Mouse (Mus musculus): ENCODE data around the gene Ppil2.

Gene Ppil2

GRCm38 (mm10) chr16:17110771-17111743 is at the start of gene Ppil2:
Ppil2 (minus strand) TSS chr16:17111257.
- peak; percentile 34 to 59 for DNase-seq (ENCODE audit: low spot score in 2 of 2)

GRCm38 (mm10) chr16:17154346-17154745 is 43.3 kb upstream of the Ppil2 start:
- DNase-seq (ENCODE audit: low spot score in 2 of 2), result no peak

DNA sequence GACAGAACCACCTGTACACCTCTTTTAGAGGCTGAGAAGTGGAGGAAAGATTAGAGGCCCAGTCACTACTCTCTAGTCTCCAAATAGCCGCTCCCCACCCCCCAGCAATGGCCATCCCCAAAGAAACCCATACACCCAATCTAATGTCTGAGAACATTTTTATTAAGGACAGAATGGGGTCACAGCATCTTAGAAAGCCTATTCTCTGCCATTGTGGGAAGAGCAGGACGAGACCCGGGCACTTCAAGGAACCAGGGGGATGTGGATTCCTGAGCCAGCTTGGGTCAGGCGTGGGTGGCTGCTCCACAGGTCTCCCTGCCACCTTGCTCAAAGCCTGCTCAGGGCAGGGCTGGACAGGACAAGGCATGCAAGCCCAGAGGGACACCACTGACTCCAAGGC is 40.8 kb upstream of the Ppil2 start:
- DNase-seq (ENCODE audit: low spot score in 2 of 2), result no peak

GRCm38 (mm10) chr16:17150520-17151258 is 39.6 kb upstream of the Ppil2 start:
- DNase-seq (ENCODE audit: low spot score in 2 of 2), result no peak

GRCm38 (mm10) chr16:17148084-17148483 is 37.0 kb upstream of the Ppil2 start:
- peak; percentile 33 to 42 for DNase-seq (ENCODE audit: low spot score in 2 of 2)

- DNase-seq (ENCODE audit: low spot score in 2 of 2), result peak in 1 of 2 experiments; percentile 40
Observed at GRCm38 (mm10) chr16:17147391-17147929, 36.4 kb upstream of the Ppil2 start.

GRCm38 (mm10) chr16:17146772-17147235 is 35.7 kb upstream of the Ppil2 start, which contains the start of gene Ccdc116:
Ccdc116 (minus strand) TSS chr16:17147229.
- peak; percentile 65 to 80 for DNase-seq (ENCODE audit: low spot score in 2 of 2)

DNA sequence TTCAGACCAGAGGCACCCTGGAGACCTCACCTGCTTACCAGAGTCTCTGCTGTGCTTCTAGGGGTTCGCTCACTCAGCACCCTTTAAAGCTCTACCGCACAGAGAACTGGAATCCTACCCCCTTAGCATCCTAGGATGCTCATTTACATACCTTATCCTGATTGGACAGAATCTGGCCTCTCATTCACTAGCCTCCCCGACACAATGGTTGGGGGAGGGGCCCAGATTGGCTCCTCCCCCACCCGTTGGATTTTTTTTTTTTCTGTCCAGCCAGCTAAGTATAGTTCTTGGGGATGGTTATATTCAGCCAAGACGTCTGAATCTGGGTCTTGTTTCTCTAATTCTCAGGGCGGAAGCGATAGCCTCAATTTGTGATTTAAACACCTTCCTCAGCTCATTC is 33.3 kb upstream of the Ppil2 start, which contains the start of gene Ydjc:
TSS of gene Ydjc (plus strand) at position 283 of the 400 bp plus-strand sequence.
- DNase-seq (ENCODE audit: low spot score in 2 of 2), result no peak

GRCm38 (mm10) chr16:17137355-17137754 is 26.3 kb upstream of the Ppil2 start:
- no peak for DNase-seq (ENCODE audit: low spot score in 2 of 2)

GRCm38 (mm10) chr16:17132906-17133200 is 21.8 kb upstream of the Ppil2 start:
- DNase-seq (ENCODE audit: low spot score in 2 of 2), result no peak

- DNase-seq (ENCODE audit: low spot score in 2 of 2), result peak; percentile 95 to 98
Observed at GRCm38 (mm10) chr16:17132089-17132905, 21.2 kb upstream of the Ppil2 start, which contains the start of gene Sdf2l1. Sdf2l1 (minus strand) TSS chr16:17132383.

GRCm38 (mm10) chr16:17131191-17132088 is 20.4 kb upstream of the Ppil2 start:
- DNase-seq (ENCODE audit: low spot score in 2 of 2), result no peak

DNA sequence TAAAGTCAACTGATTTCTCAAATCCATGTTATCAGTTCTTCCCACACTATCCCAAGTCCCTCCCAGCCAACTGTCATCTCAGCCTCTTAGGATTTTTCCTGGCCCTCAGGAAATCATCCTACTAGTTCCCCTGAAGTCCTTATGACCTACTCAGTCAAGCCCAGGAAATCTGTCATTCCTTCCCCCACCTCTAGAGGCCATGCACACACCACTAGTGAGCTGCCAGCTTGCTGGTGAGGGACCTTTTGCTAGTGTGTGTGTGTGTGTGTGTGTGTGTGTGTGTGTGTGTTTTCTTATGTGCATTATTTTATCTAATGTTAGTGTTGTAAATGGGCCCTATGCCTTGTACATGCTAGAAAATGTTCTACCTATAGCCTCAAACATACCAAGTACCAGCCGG is 16.2 kb upstream of the Ppil2 start:
- peak in 1 of 2 experiments; percentile 34 for DNase-seq (ENCODE audit: low spot score in 2 of 2)

GRCm38 (mm10) chr16:17124871-17125520 is 13.9 kb upstream of the Ppil2 start, which contains the start of gene 2610318N02Rik:
2610318N02Rik (minus strand) TSS chr16:17125167.
- peak; percentile 49 to 58 for DNase-seq (ENCODE audit: low spot score in 2 of 2)

DNA sequence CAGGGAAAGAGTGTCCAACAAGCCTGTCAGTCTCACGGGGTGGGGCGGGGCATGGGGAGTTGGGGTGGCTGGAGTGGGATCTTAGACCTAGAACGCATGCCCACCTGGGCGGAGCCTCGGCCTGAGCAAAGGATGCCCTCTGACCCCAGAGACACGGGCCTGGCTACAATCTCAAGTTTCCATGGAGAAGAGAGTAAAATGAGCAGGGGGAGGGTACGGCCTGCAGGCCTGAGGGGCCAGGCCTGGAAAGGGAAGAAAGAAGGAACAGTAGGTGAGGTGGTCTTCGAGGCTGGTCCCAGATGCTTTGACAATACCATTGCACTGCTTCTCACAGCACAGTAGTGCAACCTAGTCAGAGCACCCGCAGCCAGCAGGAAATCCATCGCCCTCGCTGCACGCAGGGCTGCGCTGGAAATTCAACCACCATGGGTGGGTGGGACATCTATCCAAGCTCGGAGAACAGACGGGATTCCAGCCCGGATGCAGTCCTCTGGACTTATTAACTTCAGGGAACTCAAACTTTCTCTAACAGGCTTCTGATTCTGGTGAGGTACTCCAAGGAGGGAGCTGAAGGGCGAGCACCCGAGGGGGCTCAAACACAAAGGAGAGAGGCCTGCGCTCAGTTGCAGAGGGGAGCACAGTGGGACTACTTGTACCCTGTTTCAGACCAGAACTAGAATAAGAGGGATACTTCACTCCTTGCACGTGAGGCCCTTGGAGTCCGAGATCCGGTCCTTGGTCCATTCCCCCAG is 13.2 kb upstream of the Ppil2 start:
- no peak for DNase-seq (ENCODE audit: low spot score in 2 of 2)

DNA sequence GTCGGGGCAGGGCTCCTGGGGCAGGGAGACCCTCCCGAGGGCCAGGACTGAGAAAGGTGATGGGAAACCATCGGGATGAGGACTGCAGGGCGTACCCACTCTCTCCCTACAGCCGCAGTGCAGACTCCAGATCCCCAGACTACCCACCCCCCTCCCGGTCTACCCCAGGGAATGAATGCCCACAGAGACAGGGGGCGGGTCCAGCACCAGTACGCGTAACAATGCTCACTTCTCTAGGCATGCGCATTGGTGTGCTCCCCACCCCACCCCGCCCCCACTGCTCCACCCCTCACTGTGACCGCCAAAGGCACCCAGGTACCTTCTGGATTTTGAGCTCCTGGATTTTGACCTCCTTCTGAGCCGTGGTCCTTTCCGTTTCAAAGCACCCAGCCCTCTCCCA is 10.5 kb upstream of the Ppil2 start:
- no peak for DNase-seq (ENCODE audit: low spot score in 2 of 2)

GRCm38 (mm10) chr16:17117309-17117799 is 6.3 kb upstream of the Ppil2 start:
- DNase-seq (ENCODE audit: low spot score in 2 of 2), result no peak

GRCm38 (mm10) chr16:17104600-17104999 is 6.5 kb downstream of the Ppil2 start:
- DNase-seq (ENCODE audit: low spot score in 2 of 2), result no peak

Measured in frontal cortex, postnatal 10 days (tissue).